Mouse (Mus musculus) frontal cortex, postnatal 36 days (tissue): Measurements from ENCODE around the gene Gm20388.

Experiments used
- DNase-seq, 2 experiments: peaks; one replicate each; pipeline ENCODE4 v3.0.0; 2022; ENCODE audit warnings: low spot score in 2 of 2

The Gm20388 gene

DNA sequence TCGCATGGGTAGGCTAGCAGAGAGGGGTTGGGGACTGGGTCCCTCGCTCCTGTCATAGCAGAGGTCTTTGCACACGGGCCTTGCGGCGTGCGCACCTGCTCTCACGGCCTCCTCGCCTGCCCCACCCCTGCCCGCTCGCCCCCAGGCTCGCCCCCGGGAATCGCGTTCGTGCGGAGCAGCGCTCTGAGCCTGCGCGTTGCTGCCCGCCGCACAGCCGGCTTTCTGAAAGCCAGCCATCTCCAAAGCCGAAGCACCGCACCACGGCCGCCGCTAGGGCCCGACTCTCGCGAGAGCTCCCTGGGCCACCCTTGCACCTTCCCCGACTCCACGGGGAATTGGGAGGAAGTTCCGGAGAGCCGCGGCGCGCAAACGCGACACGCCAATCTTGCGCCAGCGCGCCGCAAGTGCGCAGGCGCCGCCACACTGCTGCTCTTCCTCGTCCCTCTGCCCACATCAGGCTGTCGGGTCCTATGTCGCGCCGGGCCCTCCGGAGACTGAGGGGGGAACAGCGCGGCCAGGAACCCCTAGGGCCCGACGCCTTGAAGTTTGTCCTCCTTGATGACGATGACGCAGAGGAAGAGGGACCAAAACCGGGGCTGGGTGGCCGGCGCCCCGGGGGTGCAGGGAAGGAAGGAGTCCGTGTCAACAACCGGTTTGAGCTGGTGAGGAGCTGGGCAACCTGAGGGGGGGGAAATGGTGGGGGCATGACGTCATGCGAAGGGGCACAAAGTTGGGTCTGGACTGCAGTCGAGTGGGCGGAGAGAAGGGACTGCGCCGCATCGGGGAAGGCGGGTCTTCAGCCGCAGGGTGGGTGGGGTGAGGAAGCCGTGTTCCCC is 3463.0 kb downstream of the Gm20388 start, which contains the start of gene Tcf25:
Tcf25 (plus strand) TSS at position 351 of the 836 bp plus-strand sequence.
- DNase-seq, result peak; percentile 95 to 96

DNA sequence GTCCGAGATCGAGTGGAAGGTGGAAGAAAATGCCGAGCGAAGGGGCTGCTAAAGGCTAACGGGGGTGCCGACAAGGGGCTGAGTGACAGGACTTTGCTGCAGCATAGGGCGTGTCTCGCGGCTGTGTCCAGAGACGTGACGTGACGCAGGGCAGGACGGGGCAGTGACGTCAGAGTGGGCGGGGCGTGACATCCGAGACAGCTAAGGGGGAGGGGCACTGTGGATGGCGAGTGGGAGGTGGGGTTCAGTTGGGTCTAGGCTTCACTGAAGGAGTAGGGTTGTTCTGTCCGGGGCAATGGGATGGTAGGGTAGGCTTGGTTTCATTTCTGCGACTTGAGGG is 3463.6 kb downstream of the Gm20388 start:
- DNase-seq, result peak; percentile 92 to 93

DNA sequence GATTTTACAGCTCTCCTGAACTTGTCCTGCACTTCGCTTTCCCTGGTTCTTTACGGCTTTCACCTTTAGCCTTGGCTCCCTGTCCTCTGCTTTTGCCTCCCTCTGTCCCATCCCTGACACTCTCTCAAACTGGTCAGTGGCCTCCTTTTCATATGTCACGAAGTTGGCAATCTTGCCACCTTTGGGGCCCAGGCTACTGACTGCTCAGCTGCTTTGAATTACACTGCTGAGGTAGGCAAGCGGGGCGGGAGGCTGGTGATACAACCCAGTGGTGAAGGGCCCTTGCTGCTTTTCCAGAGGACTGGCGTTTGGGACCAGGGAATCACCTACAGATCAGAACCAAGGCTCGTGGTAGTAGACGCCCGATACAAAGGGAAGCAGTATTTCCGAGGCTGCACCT is 3465.1 kb downstream of the Gm20388 start:
- DNase-seq, result no peak

DNA sequence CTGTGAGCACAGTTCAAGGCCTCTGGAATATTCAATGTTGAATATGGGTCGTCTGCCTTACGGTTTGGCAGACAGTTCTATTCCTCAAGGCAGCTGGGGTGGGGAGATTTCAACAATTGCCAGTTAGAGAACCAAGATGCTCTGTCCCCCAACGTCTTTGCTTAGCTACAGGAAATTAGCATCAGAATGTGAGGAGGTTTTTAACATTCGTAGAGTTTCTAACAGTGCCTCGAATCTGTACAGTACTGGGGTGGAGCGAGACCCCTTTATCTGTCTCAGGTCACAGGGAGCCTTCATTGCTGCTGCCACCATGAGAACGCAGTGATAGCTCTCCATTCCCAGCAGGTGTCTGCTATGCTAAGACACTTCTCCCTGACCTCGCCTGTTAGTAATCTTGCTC is 3465.5 kb downstream of the Gm20388 start:
- no peak for DNase-seq

DNA sequence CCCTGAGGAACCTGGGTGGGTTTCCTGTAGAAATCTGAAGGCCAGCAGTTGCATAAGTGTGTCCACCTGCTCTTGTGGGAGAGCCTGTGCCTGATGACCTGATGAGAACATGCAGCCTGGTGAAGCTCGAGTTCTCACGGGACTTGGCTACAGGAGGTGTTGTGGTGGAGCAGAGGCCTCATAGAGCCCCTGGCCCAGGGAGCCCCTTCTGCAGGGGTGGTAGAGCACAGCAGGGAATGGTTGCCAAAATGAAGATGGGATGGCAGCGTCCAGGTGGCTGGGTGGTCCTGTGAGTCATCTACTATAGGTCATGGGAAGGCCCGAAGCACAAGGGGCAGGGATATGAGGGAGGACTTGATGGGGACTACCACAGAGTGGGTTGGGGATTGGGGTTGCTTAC is 3471.1 kb downstream of the Gm20388 start:
- no peak for DNase-seq

DNA sequence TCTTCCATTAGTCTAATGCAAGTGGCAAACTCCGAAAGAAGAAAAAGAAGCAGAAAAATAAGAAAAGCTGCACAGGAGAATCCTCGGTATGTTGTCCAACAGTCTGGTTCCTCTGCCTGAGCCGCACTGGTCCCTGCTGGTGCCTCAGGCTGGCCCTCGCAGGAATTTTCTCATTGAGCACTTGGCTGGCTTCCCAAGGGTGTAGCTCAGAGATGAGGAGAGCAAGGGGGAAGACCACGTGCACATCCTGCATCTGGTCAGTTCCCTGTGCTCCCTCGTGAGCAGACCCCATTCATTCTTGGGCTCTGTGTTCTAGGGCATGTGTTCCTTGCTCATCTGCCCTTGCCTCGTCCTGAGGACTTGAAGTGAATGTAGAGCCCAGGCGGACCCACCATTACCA is 3471.9 kb downstream of the Gm20388 start:
- no peak for DNase-seq

DNA sequence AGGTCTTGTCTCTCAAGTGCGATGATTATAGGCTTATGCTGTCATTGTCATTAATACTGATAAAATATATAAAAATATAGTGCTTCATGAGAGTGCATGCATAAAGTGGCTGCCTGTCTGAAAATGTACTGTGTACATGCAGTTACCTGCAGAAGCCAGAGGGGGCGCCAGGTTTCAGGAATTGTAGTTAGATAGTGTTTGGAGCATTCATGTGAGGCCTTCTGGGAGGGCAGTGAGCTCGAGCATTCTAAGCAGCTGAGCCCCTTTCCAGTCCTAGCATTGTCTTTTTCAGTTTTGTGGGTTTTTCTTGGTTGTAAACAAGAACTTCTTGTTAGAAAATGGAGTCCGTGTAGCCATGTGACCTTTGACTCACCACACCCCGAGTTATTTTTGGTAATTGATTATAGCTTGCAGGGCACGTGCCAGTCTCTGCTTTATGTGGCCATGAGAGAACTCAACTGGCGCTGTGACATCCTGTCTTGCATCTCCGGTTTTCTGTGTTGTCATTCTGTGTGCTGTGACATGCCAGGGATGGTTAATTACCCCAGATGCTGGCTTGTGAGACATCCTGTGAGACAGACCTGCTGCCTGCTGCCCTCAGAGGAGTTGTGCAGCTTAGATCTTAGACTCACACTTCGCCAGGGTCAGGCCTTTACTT is 3474.4 kb downstream of the Gm20388 start:
- no peak for DNase-seq

DNA sequence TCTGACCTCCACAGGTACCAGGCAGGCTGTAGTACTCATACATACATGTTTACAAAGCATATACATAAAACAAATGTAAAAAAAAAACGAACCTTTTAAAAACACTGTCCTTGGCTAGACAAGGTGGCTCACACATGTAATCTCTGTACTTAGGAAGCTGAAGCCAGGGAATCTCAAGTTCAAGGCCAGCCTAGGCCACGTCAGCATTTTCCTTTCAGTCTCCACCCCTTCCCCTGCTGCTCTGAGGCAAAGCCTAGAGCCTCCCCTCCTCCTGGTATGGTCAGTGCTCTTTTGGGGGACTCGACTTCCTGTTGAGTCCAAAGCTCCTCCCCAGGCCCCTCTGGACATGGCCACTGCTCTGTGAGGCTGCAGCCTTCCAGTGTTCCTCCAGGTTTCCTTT is 3476.4 kb downstream of the Gm20388 start:
- no peak for DNase-seq

DNA sequence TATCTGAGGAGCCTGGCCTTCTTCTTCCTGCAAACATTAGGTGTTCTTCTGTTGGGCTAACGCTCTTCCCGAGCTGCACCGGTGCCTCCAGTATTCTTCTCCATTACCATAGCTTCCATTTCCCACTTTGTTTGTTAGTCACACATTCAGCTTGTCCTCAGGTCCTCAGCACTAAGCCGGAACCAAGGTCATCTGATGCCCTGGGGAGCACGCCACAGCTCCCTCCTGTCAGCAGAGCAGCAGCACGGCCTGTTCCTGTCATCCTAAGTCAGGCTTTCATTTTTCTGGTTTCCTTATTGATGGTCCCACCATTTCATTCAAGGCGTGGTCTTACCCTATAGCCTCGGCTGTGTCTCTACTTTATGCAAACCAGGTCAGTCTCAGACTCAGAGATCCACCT is 3477.2 kb downstream of the Gm20388 start:
- no peak for DNase-seq

DNA sequence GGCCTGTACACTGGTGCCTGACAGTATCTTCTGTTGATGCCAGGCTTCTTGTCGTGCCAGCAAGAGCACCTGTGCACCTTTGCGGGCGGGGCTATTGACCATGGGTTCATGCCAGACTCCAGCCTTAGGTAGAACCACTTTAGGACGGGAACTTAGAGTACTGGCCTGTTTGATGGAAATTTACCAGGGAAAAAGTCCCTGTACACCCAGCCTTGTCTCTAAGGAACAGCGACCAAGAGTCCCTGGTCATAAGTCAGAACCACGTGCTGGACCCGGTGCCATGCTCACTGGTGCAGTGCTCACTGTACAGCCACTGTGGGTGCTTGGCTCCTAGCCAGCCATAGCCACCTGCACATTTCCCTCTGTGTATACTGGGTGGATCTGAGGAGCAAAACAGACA is 3478.4 kb downstream of the Gm20388 start:
- DNase-seq, result no peak

GRCm38 (mm10) chr8:123398308-123398707 is 3487.7 kb downstream of the Gm20388 start:
- no peak for DNase-seq

DNA sequence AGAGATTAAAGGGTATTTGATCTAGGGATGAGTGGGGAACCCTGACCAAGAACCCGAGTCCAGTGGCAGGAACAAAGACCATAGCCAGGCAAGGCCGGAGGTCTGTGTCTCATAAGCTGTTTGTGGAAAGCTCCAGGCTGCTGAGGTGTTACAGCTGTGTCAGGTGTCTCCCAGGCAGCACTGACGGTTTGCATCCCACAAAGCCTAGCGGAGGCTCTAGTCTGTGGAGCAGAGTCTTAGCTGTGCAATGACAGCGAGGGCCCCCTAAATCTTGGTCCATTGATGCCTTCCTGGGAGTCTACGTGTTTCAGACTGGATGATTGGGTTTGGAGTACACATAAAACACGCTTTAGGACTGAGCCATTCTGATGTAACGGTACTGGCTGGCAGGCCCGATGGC is 3491.3 kb downstream of the Gm20388 start:
- no peak for DNase-seq

DNA sequence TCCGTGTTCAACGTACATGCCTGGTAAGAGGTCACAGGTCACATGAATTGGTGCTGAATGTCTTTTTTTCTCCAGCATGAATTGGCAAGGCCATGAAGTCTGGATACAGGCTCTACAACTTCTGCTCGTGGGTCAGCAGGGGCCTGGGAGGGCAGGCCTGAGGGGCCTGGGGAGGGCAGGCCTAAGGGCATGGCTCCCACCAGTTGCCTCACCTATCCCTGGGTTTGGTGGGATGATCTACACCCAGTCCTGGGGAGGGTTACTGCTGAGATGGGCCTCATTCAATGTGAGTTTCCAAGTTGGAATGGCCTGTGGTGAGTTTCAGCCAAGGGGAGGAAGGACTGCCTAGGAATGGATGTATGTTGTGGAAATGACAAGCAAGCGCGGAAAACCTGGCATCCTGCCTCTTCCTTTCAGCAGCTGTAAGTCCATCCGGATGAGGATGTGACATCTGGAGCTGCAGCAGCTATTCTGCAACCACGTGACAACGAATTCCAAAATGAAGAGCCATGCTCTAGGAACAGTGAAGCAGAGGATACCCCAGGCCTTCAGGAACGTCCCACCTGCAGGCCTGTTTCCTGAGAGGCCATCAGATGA is 3492.2 kb downstream of the Gm20388 start:
- no peak for DNase-seq

- no peak for DNase-seq
These were observed 3493.9 kb downstream of the Gm20388 start for GRCm38 (mm10) chr8:123404521-123404920.

GRCm38 (mm10) chr8:123406786-123407185 is 3496.1 kb downstream of the Gm20388 start, which contains the start of gene Mc1r:
Gene Mc1r (plus strand): TSS chr8:123407107.
- DNase-seq, result peak; percentile 71 to 79

- DNase-seq, result no peak
These were observed 3497.0 kb downstream of the Gm20388 start for GRCm38 (mm10) chr8:123407612-123408011.

- no peak for DNase-seq
These were observed 3498.2 kb downstream of the Gm20388 start for GRCm38 (mm10) chr8:123408586-123409544.

DNA sequence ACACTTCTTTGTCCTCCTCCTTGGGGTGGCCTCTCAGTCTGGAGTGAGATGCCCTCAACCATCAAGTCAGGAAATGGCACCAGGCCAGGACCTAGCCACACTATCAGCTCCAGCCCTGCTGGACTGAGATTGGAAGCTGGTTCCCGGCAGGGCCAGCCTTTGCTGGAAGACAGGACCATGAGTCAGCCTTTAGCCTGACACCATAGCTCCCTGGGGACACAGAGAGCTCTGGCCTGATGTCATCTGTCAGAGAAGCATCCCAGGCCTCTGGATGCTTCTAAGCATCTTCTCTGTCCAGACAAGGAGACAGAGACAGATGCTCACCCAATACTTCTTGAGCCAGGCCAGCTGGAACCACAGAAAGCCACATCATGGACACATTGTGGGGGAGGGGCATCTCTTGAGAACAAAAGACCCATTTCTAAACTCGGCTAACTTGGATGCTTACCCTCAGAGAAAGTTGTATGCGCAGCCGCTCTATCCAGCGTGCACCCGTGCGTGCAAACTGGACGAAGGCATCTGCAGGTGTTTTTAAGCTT is 3499.5 kb downstream of the Gm20388 start:
- no peak for DNase-seq

- no peak for DNase-seq
These were observed 3500.1 kb downstream of the Gm20388 start for GRCm38 (mm10) chr8:123410788-123411187.

GRCm38 (mm10) chr8:123411246-123411645 is 3500.6 kb downstream of the Gm20388 start, which contains the start of gene Tubb3:
Gene Tubb3 (plus strand): TSS chr8:123411424.
- DNase-seq, result peak; percentile 92 to 93

DNA sequence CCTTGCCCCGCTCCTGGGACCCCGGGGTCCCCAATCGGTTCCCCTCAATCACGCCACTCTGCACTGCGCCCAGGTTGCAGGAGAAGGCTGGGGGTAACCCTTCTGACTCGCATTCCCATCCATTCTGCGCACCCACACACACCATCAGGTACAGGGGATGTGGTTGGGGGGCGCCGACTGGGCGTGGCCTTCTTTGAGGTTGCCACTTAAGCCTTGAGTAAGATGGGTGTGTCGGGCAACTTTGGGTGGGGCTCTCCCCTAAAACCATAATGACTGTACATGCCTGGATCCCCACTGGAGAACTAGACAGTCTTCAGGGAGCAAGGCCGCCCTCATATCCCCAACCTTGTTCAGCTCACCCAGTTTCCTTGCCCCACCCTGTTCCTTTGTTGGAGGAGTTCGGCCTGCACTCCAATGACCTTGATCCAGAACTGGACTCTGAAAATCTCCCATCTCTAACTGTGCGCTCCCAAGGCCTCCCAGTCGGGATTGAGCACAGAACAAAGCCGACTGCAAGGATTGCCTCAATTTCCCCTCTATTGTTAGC is 3501.2 kb downstream of the Gm20388 start:
- no peak for DNase-seq
